Mouse (Mus musculus): ENCODE measurements around the gene Igll1.

The Igll1 gene

GRCm38 (mm10) chr16:16854836-16855235 lies 8.9 kb downstream of the Igll1 start:
- DNase-seq (ENCODE audit: low read depth, low spot score): no peak

GRCm38 (mm10) chr16:16852411-16852810 lies 11.4 kb downstream of the Igll1 start:
- DNase-seq (ENCODE audit: low read depth, low spot score): no peak

DNA sequence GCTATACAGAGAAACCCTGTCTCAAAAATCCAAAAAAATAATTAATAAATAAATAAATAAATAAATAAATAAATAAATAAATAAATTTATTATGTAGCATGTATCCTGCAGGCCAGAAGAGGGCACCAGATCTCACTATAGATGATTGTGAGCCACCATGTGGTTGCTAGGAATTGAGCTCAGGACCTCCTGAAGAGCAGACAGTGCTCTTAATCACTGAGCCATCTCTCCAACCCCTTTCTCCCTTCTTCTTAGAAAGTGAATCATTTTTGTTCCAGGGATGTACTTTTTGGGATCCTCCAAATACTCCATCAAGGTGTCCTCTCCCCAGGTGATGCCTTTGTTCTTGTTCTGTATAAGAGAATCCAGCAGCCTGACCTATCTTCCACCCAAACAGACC lies 14.6 kb downstream of the Igll1 start:
- DNase-seq (ENCODE audit: low read depth, low spot score): no peak

DNA sequence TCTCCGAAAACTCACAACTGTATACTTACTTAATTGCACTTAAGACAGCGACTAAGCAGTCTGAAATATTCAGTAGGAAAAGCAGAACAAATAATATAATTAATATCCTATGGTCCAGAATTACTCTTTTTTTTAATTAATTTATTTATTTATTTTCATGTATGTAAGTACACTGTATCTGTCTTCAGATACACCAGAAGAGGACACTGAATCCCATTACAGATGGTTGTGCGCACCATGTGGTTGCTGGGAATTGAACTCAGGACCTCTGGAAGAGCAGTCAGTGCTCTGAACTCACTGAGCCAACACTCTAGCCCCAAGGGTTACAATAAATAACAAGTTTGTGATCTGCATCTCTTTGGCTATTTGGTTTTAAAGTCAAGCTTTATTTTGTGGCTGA lies 34.1 kb downstream of the Igll1 start:
- no peak for DNase-seq (ENCODE audit: low read depth, low spot score)

- DNase-seq (ENCODE audit: low read depth, low spot score): peak; percentile 34
These were observed 34.8 kb downstream of the Igll1 start, which contains the start of gene Spag6l for GRCm38 (mm10) chr16:16828757-16829615. Gene Spag6l (minus strand): TSS chr16:16829456.

GRCm38 (mm10) chr16:16826223-16826622 lies 37.6 kb downstream of the Igll1 start:
- no peak for DNase-seq (ENCODE audit: low read depth, low spot score)

DNA sequence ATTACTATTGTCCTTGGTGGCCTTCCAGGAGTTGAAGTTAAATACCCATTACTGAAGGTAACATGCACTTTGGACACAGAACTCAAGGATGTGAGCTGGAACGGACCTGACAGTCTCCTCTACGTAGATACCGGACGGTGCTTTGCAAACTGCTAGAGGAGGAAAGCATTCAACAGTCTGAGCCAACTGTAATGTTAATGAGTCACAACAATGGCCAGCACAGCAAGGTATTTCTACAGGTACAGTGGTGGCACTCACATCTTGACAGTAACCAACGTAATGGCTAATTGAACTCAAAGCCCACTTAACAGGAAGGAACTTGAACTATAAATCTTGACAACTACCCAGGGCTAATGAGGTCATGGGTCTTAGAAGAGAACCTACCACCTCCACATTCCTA lies 38.3 kb downstream of the Igll1 start:
- peak; percentile 16 for DNase-seq (ENCODE audit: low read depth, low spot score)
